Mouse (Mus musculus) testis, postnatal 10 days (tissue): ENCODE measurements at regions not wholly inside any gene's neighbourhood (a gene's known extent, or its start where the extent isn't known, plus 50 kb on each side); places are given as distances from the start of the nearest gene placed in this dataset.

ENCODE experiments used
- DNase-seq: peaks from one replicate; pipeline ENCODE4 v3.0.0; 2021; ENCODE audit warnings: low spot score

DNA sequence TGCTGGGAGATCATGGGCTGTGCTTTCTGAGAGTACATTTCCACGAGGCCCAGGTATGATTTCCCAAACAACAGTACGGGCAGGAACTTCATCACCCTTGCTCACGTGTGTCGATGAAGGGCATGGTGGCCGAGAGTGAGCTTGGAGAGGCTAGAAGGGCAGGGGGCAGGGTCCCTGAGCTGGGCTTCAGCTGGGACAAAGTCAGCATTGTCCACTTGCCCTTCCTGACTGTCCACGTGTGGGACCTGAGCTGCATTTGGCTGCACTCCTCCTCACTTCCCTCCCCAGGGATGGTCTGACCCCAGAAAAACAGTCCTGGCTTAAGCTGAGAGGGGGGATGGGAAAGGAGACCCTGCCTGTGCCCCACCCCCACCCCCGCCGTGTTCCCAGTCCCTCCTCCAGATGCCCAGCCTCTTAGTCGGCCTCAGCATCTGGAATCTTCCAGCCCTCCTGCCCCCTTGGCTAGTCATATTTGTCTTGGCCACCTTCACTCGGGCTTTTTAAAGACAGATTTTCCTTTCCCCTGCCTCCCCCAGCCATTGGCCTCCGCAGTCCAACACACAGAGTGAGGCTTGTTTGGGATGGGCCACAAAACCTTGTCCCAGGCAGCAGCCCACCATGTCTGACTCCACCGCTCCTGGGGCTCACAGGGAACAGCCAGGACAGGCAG, 58.6 kb downstream of the Isg20 start:
- no peak for DNase-seq

- peak; percentile 9 for DNase-seq
Measured at GRCm38 (mm10) chr7:78989751-78990206, 63.5 kb upstream of the Acan start.

DNA sequence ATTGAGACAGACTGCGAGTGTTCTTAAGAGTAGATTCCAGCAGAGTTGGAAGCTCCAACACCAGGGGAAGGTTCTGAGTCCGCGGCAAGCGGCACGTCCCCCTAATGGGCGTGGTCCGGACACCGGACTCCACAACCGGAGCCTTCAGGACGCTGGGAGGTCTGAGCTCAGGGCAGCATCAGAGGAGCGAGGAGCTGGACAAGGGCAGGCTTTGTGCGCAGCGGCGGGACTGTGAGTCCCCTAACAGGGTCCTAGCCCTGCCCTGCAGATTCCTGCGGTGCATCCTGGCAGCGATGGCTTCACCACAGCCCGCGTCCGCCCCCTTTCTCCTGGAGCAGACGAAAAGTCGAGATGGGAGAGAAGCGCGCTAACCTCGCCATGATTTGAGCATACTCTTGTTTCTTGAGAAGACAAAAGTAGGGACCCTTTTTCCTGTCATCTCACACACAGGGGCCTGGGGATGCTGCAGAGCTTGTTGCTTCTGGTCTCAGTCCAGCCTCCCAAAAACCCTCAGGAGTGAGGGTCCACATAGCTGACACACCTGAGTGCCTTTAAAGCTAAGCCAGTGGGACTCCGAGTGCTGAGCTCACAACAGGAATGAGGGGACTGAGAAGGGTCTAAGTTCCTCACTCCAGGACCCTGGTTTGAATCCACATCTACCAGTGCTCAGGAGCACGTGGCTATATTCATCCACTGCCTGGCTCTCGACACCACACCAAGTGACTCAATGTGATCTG, 62.8 kb upstream of the Acan start:
- DNase-seq, result peak; percentile 60

DNA sequence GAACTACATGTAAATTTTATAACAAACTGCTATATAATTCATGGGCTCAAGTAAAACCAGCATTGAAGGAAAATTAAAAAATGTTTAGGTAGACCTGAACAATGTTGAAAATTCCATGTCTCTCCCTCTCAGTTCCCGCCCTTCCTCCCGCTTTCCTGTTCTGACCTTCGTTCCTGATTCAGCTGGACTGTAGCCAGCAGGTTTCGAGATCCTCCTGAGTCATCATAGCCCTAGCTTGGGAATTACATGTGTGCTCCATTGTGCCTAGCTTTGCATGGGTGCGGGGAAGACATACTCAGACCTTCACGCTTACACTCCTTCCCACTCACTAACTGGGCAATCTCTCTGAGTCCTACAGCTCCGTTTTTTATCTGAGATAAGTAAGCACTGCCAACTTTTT, 60.3 kb upstream of the Acan start:
- DNase-seq, result no peak

DNA sequence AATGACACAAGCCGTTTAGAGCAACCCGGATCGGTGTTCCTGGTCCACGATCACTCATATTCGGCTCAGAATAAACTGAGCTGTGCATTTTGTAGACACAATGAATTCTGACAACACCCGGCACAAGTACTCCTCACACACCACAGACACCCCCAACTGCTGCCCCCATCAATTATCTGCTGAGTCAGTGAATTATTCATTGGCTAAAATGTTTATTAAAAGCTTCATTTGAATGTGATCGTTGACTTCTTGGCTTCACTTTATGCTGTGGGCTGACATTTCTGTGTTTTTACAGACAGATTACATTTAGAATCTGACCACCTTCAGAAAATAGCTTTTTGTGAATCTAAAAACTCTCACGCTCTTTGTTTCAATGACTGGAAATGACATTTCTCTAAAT, 59.1 kb upstream of the Acan start:
- DNase-seq, result no peak

GRCm38 (mm10) chr7:78995034-78995433, 58.2 kb upstream of the Acan start:
- no peak for DNase-seq

GRCm38 (mm10) chr7:78995820-78996219, 57.5 kb upstream of the Acan start:
- DNase-seq, result no peak
